Mouse (Mus musculus) cortical plate, adult 2 months (tissue): Measurements from ENCODE around the gene Tmem120b.

Experiments
- CTCF ChIP-seq: fragments of 200-500 bp; IDR thresholded peaks from 2 replicates; pipeline ENCODE4 v1.5.1; 2011; ENCODE audit warnings: mild to moderate bottlenecking, control low read depth, low read length; ENCODE audit not compliant: insufficient read depth; ENCODE audit errors: extremely low read depth
- POLR2A ChIP-seq: fragments of 200-500 bp; IDR thresholded peaks from 2 replicates; pipeline ENCODE4 v1.6.1; 2011; ENCODE audit warnings: mild to moderate bottlenecking, low read length, control low read depth; ENCODE audit not compliant: insufficient read depth; ENCODE audit errors: extremely low read depth

DNA sequence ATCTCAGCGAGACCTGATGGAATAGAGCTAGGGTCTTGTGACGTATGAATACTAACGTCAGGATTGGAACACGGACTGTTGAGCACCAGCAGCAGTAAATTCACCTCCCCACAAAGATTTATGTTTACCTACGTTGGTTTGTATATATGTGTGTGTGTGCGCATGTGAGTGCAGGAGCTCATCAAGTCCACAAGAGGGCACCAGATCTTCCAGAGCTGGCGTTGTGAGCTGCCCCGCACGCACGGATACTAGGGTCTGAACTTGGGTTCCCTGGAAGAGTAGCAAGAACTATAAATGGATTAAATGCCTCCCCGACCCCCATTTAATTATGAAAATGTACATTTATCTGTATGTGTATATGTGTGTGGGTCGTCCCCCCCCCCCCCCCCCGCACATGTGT lies 12.3 kb downstream of the Tmem120b start:
- no peak for TF ChIP-seq CTCF
- no peak for TF ChIP-seq POLR2A
